Mouse (Mus musculus): ENCODE results near the gene Spata21.
"Not testable (repeated sequence)": the region's sequence is repeated elsewhere in the genome, so short reads cannot be mapped to it uniquely, and the experiment has no call there.

The Spata21 gene

GRCm38 (mm10) chr4:141130704-141131342 lies 42.7 kb downstream of the Spata21 start:
- no peak for DNase-seq (ENCODE audit: low spot score)

- peak; percentile 86 for DNase-seq (ENCODE audit: low spot score)
Observed at GRCm38 (mm10) chr4:141131531-141132061, 43.5 kb downstream of the Spata21 start.

GRCm38 (mm10) chr4:141132191-141132590 lies 44.1 kb downstream of the Spata21 start:
- DNase-seq (ENCODE audit: low spot score), result peak; percentile 61

- no peak for DNase-seq (ENCODE audit: low spot score)
Observed at GRCm38 (mm10) chr4:141133227-141133626, 45.1 kb downstream of the Spata21 start.

- peak; percentile 50 for DNase-seq (ENCODE audit: low spot score)
Observed at GRCm38 (mm10) chr4:141134031-141134441, 45.9 kb downstream of the Spata21 start.

GRCm38 (mm10) chr4:141134751-141135530 lies 46.8 kb downstream of the Spata21 start:
- peak; percentile 44 for DNase-seq (ENCODE audit: low spot score)

GRCm38 (mm10) chr4:141136126-141136525 lies 48.0 kb downstream of the Spata21 start:
- no peak for DNase-seq (ENCODE audit: low spot score)

- DNase-seq (ENCODE audit: low spot score), result not testable (repeated sequence)
Observed at GRCm38 (mm10) chr4:141137740-141138139, 49.6 kb downstream of the Spata21 start.

- peak; percentile 77 for DNase-seq (ENCODE audit: low spot score)
Observed at GRCm38 (mm10) chr4:141138425-141139115, 50.4 kb downstream of the Spata21 start.

GRCm38 (mm10) chr4:141139116-141139970 lies 51.2 kb downstream of the Spata21 start, which contains the start of gene Szrd1:
Gene Szrd1, minus strand, starts transcription at chr4:141139775.
- DNase-seq (ENCODE audit: low spot score), result peak; percentile 99

- DNase-seq (ENCODE audit: low spot score), result not testable (repeated sequence)
Observed at GRCm38 (mm10) chr4:141140354-141140753, 52.2 kb downstream of the Spata21 start.

GRCm38 (mm10) chr4:141140967-141141366 lies 52.8 kb downstream of the Spata21 start:
- DNase-seq (ENCODE audit: low spot score), result no peak

GRCm38 (mm10) chr4:141142285-141142811 lies 54.2 kb downstream of the Spata21 start:
- peak; percentile 65 for DNase-seq (ENCODE audit: low spot score)

GRCm38 (mm10) chr4:141145124-141145523 lies 57.0 kb downstream of the Spata21 start:
- DNase-seq (ENCODE audit: low spot score), result not testable (repeated sequence)

- no peak for DNase-seq (ENCODE audit: low spot score)
Observed at GRCm38 (mm10) chr4:141146491-141147033, 58.4 kb downstream of the Spata21 start.

- peak; percentile 92 for DNase-seq (ENCODE audit: low spot score)
Observed at GRCm38 (mm10) chr4:141147112-141148008, 59.2 kb downstream of the Spata21 start, which contains the start of gene Fbxo42. Gene Fbxo42, plus strand, starts transcription at chr4:141147913.

GRCm38 (mm10) chr4:141148009-141148801 lies 60.1 kb downstream of the Spata21 start:
- DNase-seq (ENCODE audit: low spot score), result peak; percentile 41

- no peak for DNase-seq (ENCODE audit: low spot score)
Observed at GRCm38 (mm10) chr4:141149116-141149515, 61.0 kb downstream of the Spata21 start.

- DNase-seq (ENCODE audit: low spot score), result no peak
Observed at GRCm38 (mm10) chr4:141157485-141157884, 69.4 kb downstream of the Spata21 start.
